Mouse (Mus musculus) brain, adult 2 months (tissue): ENCODE data around the gene Odf4.
A peak's percentile ranks its signal among the peaks of the same experiment; 100 is the strongest.
"Not testable (repeated sequence)": the region's sequence is repeated elsewhere in the genome, so short reads cannot be mapped to it uniquely, and the experiment has no call there.

Source experiments
- DNase-seq: peaks from one replicate; pipeline ENCODE4 v3.0.0; 2011; ENCODE audit warnings: low read depth, low spot score

Gene Odf4

GRCm38 (mm10) chr11:68946806-68947440 is 20.0 kb upstream of the Odf4 start:
- peak; percentile 83 for DNase-seq

- DNase-seq, result no peak
These were observed 19.1 kb upstream of the Odf4 start for GRCm38 (mm10) chr11:68946001-68946400.

GRCm38 (mm10) chr11:68945245-68945644 is 18.4 kb upstream of the Odf4 start:
- no peak for DNase-seq

GRCm38 (mm10) chr11:68942731-68943130 is 15.8 kb upstream of the Odf4 start:
- no peak for DNase-seq

GRCm38 (mm10) chr11:68940516-68940915 is 13.6 kb upstream of the Odf4 start:
- DNase-seq, result no peak

- peak; percentile 98 for DNase-seq
These were observed 12.8 kb upstream of the Odf4 start for GRCm38 (mm10) chr11:68939451-68940304.

GRCm38 (mm10) chr11:68936951-68937350 is 10.1 kb upstream of the Odf4 start:
- not testable (repeated sequence) for DNase-seq

- DNase-seq, result no peak
These were observed 7.1 kb upstream of the Odf4 start for GRCm38 (mm10) chr11:68933885-68934507.

- DNase-seq, result no peak
These were observed 3.1 kb upstream of the Odf4 start for GRCm38 (mm10) chr11:68929947-68930346.

- no peak for DNase-seq
These were observed 2.1 kb downstream of the Odf4 start for GRCm38 (mm10) chr11:68924749-68925148.

GRCm38 (mm10) chr11:68923191-68923590 is 3.7 kb downstream of the Odf4 start:
- no peak for DNase-seq

GRCm38 (mm10) chr11:68914566-68914965 is 12.3 kb downstream of the Odf4 start:
- no peak for DNase-seq

- DNase-seq, result peak; percentile 12
These were observed 15.2 kb downstream of the Odf4 start for GRCm38 (mm10) chr11:68911531-68912177.

GRCm38 (mm10) chr11:68908846-68909503 is 17.9 kb downstream of the Odf4 start:
- no peak for DNase-seq

- no peak for DNase-seq
These were observed 19.6 kb downstream of the Odf4 start for GRCm38 (mm10) chr11:68907251-68907650.

- DNase-seq, result peak; percentile 28
These were observed 20.5 kb downstream of the Odf4 start for GRCm38 (mm10) chr11:68906461-68906790.

- no peak for DNase-seq
These were observed 21.0 kb downstream of the Odf4 start for GRCm38 (mm10) chr11:68905665-68906460.

- no peak for DNase-seq
These were observed 21.7 kb downstream of the Odf4 start for GRCm38 (mm10) chr11:68905138-68905531.

- DNase-seq, result peak; percentile 86
These were observed 22.3 kb downstream of the Odf4 start for GRCm38 (mm10) chr11:68904375-68905137.

GRCm38 (mm10) chr11:68903775-68904174 is 23.1 kb downstream of the Odf4 start:
- DNase-seq, result no peak
